Mouse (Mus musculus) left cerebral cortex, adult 8-10 months (tissue): ENCODE data around the gene Svs1. TPM values are rescaled to one million over a fixed set of nuclear protein-coding genes. Genes with fewer than 3 reads are reported as not detected.

Experiments
- total RNA-seq, 4 experiments: library from RNA; stranded (reverse); gene quantifications; 2 replicates each; pipeline ENCODE4 v1.2.4; 2022

The Svs1 gene
- total RNA-seq, 4 experiments from 2014 or later = not detected

Other genes starting within 250 kb of the Svs1 start
- 1 to 10 TPM; 1.6 to 2.8 (median 1.8) TPM for gene Gimap1, start 247.8 kb upstream of the Svs1 start, total RNA-seq
- 1 to 10 TPM in 1 of 4 experiments, under 1 TPM in 3; 0.32 to 1.2 (median 0.89) TPM for gene Gimap5, start 240.7 kb upstream of the Svs1 start, total RNA-seq
- gene Gimap3, start 216.0 kb upstream of the Svs1 start, total RNA-seq = not detected
- 10 to 100 TPM; 28.8 to 63.0 (median 40.9) TPM for gene Tmem176a, start 145.9 kb upstream of the Svs1 start, total RNA-seq
- 10 to 100 TPM; 48.3 to 96.9 (median 67.8) TPM for gene Tmem176b, start 145.4 kb upstream of the Svs1 start, total RNA-seq
- gene Aoc1, start 114.0 kb upstream of the Svs1 start, total RNA-seq = not detected
- gene 1600015I10Rik, start 57.0 kb upstream of the Svs1 start, total RNA-seq = not detected
- not detected for gene Doxl2, start 11.9 kb upstream of the Svs1 start, total RNA-seq
- 10 to 100 TPM in 1 of 4 experiments, 1 to 10 TPM in 3; 2.5 to 25.6 (median 6.0) TPM for gene Gpnmb, start 49.7 kb downstream of the Svs1 start, total RNA-seq
- gene Malsu1, start 86.9 kb downstream of the Svs1 start, total RNA-seq = 10 to 100 TPM; 26.3 to 30.5 (median 28.1) TPM
- gene Igf2bp3, start 228.1 kb downstream of the Svs1 start, total RNA-seq = not detected